Mouse (Mus musculus): Measurements from ENCODE around the gene Pgs1. TPM values are rescaled to one million over a fixed set of nuclear protein-coding genes. Genes with fewer than 3 reads are reported as not detected.

Gene Pgs1
- total RNA-seq (2021): 10 to 100 TPM; 87.1 to 89.0 TPM
- long read RNA-seq, experiment 1, transcript Pgs1-203 (10 exons, 2,863 nt): major isoform, 177 of 236 reads
- long read RNA-seq, experiment 1, transcript Pgs1-201 (10 exons, 2,197 nt): minor isoform, 8 of 236 reads
- long read RNA-seq, experiment 1, partial matches to known transcripts: 7 of 236 reads
- long read RNA-seq, experiment 1, other reads (novel, unspliced or antisense): 43 of 236 reads
- long read RNA-seq, experiment 2, transcript Pgs1-203 (10 exons, 2,863 nt): major isoform, 160 of 227 reads
- long read RNA-seq, experiment 2, transcript Pgs1-201 (10 exons, 2,197 nt): minor isoform, 9 of 227 reads
- long read RNA-seq, experiment 2, partial matches to known transcripts: 9 of 227 reads
- long read RNA-seq, experiment 2, other reads (novel, unspliced or antisense): 47 of 227 reads

DNA sequence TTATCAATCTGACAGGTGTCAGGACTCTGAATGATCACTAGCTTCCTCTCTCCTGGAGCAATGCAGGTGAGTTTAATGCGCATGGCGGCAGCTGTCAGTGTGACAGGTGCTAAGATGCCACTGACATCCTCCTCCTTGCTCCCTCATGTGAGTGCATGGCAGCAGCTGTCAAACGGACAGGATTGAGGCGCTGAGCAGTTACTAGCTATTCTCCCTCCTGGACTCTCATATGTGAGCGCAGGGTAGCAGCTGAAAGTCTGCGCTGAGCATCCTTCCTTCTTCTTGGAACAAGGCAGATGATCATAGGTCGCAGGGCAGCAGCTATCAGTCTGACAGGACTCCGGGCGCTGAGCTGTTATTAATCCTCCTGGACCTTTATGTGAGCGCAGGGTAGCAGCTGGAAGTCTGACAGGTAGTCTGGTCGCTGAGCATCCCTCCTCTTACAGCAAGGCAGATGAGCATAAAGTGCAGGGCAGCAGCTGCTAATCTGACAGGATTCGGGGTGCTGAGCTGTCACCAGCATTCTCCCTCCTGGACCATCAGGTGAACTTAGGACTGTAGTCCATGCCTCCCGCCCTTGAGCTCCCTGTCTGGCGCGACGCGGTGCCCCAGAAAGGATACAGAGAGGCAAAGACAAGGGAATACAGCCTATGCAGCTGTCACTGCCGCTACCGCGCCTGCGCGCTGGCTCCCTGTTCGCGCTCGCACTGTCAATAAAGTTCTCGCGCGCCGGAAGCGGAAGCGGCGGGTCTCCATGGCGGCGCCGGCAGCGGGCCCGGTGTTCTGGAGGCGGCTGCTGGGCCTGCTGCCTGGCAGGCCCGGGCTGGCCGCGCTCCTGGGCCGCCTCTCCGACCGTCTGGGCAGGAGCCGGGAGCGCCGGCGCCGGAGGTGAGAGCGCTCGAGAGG, at the start of gene Pgs1:
Pgs1 (plus strand) TSS at position 167 of the 906 bp plus-strand sequence.
- DNase-seq (ENCODE audit: low spot score in 2 of 2): peak; percentile 90 to 95

DNA sequence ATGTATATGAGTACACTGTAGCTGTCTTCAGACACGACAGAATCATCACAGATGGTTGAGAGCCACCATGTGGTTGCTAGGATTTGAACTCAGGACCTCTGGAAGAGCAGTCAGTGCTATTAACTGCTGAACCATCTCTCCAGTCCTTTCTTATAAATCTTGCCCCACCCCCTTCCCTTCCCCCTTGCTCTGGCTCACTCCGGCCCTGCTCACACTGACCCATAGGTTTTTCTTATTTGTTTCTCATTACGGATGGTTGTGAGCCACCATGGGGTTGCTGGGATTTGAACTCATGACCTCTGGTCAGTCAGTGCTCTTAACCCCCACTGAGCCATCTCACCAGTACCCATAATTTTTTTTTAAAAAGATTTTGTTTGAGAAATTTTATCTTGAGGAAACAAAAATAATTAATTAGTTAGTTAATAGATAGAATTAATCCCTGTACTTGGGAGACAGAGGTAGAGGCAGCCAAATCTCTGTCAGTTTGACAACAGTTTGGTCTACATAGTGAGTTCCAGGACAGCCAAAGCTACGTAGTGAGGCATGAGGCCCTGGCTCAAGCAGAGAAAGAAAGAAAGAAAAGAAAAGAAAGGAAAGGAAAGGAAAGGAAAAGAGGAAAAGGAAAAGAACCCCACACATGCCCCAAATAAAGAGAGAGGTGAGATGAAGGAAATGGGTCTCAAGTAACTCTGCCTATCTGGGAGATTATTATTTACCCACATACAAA, 46.9 kb upstream of the Pgs1 start:
- no peak for DNase-seq (ENCODE audit: low spot score in 2 of 2)

DNA sequence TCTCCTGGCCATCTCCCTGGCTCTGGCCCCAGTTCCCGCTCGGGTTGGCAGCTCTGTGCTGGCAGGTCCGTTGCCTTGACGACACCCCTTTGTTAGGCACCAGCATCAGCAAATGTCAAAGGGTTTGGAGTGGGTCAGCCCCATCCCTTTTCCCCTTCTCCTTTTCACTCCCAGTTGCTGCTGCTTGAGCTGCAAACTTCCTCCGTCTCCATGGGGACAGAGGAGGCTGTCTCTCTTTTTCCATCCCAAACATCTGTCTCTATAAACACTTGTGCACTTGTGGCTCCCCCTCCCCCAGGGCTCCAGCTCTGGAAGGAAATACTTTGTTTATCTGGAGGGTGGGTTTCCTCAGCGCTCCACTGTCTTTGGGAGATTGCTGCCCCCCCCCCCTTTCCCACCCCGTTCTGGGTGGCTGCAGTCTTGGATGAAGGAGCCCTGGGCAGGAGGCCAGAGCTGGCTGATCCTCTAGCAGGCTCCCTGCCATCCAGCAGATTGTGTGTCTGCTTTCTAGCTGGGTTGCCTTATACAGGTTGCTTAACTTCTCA, 46.3 kb upstream of the Pgs1 start:
- peak; percentile 66 for DNase-seq (ENCODE audit: low spot score in 2 of 2)

DNA sequence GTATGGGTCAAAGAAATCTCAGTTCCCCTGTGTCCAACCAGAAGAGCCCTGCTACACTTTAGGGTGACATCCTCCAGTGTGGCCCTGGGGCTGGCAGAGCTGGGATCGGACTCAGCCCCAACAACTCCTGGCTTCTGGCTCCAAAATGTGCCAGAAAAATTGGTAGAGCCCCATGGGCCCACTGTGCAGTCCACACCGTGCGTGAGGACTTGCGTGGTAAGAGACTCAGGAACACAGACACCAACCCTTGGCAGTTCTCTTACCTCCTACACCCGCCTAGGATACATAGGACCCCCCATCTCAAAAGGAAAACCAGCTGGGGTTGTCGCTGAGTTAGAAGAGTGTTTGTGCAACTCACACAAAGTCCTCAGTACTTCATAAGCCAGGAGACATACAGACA, 45.2 kb upstream of the Pgs1 start:
- DNase-seq (ENCODE audit: low spot score in 2 of 2): no peak

DNA sequence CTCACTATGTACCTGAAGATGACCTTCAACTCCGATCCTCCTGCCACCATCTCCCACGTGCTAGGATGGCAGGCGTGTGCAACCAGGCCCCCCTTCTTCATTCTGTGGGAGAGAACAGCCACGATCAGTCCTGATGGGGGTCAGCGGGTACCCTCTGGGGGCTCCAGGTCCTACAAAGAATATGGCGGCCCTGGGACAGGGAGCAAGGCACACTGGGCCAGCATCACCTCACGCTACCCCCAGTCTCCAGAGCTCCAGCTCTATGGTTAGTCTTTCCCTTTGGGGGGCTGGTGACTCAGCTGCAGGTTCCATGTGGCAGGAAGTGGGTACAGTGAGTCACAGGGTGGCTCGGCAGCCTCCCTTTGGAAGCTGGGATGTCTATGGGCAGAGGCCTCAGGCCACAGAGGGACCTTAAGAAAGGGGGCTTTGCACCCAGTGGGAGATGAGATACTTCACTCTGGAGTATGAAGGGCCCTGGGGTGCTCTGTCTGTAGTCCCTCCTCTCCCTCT, 44.7 kb upstream of the Pgs1 start:
- no peak for DNase-seq (ENCODE audit: low spot score in 2 of 2)

DNA sequence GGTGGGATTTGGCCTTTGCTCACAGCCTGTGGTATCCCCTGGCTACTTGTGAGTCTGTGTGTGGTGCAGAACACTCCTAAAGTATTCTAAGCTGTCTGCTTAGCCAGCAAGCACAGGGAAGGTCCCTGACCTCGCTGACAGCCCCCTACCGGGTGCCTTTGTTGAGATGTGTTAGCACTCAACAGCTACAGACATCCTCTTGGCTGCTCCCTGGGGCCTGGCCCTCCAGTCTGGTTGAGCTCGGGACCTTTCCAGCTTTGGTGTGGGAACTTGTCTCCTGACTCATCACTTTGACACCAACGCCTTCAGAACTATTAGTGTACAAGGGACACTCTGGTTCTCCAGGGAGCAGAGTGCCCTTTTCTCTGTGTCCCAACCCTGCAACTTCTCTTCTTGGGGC, 44.2 kb upstream of the Pgs1 start:
- DNase-seq (ENCODE audit: low spot score in 2 of 2): no peak

DNA sequence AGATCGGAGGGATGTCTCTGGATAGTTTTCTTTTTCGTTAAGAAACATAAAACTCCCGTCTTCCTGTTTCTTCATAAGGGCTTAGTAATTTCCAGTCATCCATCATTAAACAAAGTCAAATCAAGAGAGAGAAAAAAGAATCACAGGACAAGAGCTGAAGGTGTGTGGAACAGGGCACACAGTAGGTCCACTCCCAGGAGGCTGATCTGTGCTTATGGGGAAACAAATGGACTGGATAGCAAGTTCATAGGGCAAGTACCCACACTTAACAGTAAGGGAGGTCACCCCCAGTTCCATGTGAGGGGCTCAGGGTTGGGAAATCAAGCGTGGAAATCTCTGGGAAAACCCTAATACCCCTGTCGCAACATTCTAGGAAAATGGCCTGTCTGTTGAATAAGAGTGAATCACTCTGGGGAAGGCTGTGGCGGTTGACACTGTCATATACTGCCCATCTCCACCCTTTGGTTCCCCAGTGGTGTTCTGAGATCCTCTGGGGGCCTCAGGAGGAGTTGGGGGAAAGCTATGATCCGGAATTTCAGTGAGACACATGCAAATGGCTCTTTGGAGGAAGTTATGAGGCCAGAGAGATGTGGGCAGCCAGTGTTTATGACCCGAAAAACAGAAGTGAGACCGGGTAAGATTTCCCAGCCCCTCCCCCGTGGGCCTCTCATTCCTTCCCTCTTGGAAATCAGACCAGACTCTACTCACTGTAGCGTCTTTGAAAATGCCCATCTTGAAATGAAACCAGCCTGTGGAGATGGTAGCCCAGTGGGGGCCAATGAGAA, 39.7 kb upstream of the Pgs1 start:
- no peak for DNase-seq (ENCODE audit: low spot score in 2 of 2)

DNA sequence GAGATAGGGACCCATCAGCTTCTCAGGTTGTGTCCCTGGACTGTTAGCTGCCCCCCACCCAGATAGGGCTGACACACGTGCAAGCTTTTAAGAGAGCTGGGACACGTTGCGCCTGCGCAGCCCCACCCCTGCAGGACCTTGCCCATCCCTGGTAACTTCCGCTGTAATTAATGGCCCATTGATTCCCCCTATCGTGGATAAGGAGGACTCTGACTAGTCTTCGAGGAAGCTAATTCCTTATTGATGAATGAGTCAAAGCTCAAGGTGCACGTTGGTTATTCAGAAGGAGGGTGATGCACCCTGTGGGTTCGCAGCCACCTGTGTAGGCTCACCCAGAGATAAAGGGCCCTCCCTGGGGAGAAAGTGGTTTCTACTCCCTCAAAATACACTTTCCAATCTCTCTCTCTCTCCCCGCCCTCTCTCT, 39.1 kb upstream of the Pgs1 start:
- no peak for DNase-seq (ENCODE audit: low spot score in 2 of 2)

DNA sequence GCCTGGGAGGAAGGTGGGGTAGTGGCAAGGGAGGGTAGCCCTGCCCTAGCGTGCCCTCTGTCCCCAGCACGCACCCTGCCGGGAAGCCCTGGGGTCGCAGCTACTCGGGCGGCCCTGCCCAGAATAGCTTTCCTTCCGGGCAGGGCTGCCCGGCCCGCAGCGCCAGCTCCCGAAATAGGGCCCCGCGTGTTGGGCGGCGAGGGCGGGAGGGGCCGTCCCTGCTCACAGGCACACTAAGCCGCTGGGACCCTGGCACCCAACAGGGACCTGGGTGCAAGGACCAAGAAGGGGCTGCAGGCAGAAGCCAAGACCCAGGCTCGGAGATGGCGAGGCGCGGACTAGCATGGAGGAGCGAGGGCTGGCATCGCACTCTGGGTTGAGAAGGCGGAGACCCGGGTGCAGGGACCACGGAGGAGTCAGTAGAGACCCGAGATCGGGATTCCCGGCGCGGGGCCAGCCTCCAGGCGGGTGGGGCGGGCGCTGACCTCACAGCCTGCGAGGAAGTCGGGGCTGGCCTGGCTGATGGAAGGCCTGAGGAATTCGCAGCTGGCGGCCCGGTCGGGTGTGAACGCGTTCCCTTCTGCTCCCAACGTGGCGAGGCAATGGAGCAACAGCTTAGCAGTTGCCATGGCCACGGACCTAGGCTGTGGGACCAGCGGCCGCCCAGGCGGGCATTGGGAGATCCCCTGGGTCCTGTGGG, 36.5 kb upstream of the Pgs1 start:
- no peak for DNase-seq (ENCODE audit: low spot score in 2 of 2)

DNA sequence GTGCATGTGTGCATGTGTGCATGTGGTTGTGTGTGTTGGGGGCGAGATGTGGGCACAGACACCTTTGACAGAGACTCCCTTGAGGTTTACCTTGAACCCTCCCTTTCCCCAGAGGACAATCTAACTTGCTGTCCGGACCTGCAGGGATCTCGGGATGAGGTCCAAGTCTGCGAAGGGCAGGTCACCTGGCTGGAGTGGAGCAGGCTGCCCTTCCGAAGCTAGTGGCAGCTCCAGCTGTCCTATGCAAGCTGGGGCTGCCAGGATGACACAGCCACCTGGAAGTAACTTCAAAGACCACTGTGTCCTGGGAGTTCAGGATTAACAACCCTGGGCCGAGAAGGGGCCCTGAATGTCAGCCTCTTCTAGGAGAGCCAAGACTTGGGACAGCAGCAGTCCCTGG, 34.7 kb upstream of the Pgs1 start:
- DNase-seq (ENCODE audit: low spot score in 2 of 2): no peak

DNA sequence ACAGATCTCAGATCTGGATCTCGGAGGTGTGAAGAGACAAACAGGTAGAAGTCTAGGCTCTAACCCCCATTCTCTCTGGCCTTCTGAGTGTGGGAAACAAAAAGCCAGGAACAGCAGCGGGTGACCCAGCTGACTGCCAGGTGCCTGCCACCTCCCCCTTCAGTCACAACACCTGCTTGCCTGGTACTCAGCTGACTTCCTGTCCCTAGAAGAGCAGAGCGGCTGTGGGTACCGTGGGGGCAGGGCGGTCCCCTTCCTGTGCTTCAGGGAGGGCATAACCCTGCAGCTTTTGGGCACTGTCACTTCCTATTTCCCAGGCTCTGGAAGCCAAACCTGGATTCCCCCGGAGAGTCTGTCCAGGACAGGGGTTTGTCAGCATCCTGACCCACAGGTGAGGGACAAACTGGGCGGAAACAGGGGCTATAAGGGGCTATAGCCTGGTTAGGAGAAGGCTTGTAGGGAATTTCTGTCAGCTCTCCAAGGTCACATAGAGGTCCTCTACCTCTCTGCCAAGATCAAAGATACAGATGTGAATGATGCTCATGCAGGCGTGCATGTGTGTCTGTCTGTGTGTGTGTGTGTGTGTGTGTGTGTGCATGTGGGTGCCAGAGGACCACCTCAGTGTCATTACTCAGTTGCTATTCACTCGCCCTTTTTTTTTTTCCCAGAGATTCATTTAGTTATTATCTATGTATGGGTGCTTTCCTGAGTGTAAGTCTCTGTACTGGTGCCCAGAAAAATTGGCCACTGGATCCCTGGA, 33.7 kb upstream of the Pgs1 start:
- DNase-seq (ENCODE audit: low spot score in 2 of 2): no peak

DNA sequence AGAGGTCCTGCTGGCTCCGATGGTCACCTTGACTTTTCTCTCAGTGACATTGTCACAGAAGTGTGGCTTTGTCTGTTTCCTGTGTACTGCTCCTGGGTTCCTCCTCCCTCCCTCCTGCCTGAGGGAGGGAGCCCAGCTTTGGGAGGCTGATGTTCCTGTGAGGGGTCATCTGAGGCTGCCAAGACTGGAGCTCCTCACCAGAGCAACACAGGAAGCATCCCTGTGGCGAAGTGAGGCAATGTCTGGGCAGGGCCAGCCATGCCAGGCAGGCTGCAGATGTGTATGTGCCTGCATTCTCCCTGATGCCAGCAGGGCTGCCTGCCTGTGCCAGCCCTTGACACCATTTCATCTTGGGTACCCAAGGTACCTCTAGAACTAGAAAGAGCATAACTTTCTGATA, 32.0 kb upstream of the Pgs1 start:
- DNase-seq (ENCODE audit: low spot score in 2 of 2): no peak

DNA sequence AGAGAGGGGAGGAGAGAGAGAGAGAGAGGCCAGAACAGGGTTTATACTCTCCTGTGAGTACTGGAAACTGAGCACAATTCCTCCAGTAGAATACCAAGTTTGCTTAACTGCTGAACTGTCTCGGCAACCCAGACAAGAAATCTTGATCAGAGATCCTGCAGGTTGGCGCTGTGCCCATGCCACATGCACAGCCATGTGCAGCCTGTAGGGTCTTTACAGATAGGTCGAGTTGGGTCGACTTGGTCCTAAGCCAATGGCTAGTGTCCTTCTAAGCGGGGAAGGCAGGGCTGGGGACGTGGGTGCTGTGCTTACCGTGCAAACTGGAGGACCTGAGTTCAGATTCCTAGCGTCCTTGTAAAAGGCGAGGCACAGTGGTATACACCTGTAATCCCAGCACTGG, 31.3 kb upstream of the Pgs1 start:
- DNase-seq (ENCODE audit: low spot score in 2 of 2): no peak

DNA sequence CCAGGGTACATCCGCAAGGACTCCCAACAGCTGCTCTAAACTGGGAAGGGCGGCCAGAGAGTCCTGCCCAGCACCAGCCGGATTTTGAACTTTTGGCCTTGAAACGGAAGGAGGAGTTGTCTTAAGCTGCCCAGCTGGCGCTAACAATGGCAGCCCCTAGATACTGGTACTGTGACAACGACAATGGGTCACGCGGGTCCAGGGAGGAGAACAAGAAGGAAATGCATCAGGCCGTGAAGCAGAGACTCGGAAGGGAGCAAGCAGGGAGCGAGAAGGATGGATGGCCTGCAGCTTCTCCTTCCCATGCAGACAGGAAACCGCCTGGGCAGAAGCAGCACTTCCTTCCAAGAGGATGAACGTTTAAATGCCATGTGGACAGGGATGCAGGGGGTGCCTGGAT, 30.5 kb upstream of the Pgs1 start:
- no peak for DNase-seq (ENCODE audit: low spot score in 2 of 2)

DNA sequence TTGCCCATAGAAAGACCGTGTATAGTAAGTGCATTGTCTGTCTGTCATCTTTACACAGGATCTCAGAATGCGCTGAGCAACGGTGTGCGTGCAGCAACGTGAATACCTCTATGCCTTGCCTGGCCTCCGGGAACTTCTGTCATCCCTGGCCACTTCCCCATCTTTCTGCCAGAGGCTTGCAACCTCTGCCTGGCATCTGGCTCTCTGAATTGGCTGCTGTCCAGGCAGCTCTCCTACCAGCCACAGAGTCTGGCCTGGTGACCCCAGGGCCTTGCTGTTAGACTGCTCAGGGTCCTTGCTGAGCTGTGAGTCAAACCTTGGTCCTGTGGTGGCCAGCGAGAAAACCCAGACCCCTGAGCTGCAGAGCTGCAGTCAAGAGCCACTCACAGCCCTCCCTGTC, 27.9 kb upstream of the Pgs1 start:
- no peak for DNase-seq (ENCODE audit: low spot score in 2 of 2)

DNA sequence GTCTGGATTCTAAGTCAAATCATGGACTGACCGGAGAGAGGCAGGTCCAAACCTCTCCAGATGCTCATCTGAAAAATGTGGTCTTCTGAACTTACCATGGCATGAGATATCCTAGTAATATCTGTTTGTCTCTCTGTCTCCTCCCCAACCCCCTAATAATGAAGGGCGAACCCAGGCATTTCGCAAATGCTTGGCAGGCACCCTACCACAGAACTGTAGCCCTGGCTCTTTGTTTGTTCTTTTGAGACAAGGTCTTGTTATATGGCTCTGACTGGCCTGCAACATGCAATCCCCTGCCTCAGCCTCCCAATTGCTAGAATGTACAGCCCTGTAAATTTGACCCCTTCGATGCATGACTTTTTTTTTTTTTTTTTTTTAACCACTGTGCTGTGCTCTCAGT, 26.9 kb upstream of the Pgs1 start:
- DNase-seq (ENCODE audit: low spot score in 2 of 2): no peak

DNA sequence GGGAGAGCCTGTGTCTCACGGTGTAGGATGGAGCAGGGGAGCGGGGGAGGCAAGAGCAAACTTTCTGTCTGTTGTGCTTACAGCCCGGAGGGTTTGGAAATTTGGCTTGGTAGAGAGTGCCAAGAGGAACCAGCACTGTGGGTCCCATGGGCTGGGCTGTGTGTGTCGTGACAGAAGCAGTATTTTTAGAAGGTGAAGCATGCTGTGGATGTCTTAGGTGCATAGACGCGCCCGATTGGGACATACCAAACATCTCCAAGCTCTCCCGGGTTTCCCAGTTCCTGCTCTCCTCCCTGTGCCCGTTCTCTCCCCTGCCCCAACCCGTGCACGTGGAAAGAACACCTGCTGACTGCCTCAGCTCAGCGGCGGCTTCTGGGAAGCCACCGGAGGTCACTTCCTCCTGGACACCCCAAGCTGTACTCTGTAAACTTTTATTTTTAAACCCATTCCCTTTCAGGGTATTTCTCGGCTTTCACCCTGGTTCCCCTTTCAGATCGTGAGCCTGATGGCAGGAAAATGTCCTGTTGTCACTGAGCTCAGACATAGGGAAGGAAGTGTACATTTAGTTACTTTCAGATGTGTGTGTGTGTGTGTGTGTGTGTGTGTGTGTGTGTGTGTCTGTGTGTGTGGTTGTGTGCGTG, 26.2 kb upstream of the Pgs1 start:
- no peak for DNase-seq (ENCODE audit: low spot score in 2 of 2)

DNA sequence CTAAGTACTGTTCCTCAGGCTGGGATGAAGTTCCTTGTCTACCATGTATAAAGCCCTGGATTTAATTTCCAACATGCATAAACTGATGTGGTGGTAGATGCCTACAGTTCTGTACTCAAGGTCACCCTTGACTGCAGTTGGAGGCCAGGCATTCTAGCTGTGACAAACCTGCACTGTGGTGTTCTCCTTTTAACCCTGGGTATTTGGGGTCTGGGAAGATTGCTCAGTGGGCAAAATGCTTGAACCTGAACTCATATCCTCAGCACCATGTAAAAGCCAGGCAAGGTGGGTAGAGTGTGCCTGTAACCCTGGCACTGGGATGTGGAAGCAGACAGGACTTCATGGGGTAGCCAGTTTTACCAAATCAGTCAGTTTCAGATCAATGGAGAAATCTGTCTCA, 25.5 kb upstream of the Pgs1 start:
- no peak for DNase-seq (ENCODE audit: low spot score in 2 of 2)
